26 mouse cellular contexts compared by ENCODE assay signal in genomic region chr10:60741435-60741834, GRCm38 (mm10). TPM values are rescaled to one million over a fixed set of nuclear protein-coding genes. Genes with fewer than 3 reads are reported as not detected.
DNase-seq lines count a peak whose midpoint lies in the region; ATAC-seq and TF ChIP-seq lines count a peak whose summit lies in the region.
"Had no signal": no experiment of that assay in that cellular context is flagged by ENCODE, and none has a peak within 500 bp of the region (broad histone marks: within the 10 kb centered on the region; RNA-seq: fewer than 3 reads in every experiment).

No protein-coding gene starts in this region.

- H3K27ac ChIP-seq in bone marrow macrophage, adult 2 months (ENCODE audit: insufficient read depth, low read depth, low read length): 0 out of 2 replicates have a peak overlapping the region, but pooled peaks have one; percentile 19
- no peak overlapping the region for H3K27ac ChIP-seq in hindbrain, embryonic 16.5 days (ENCODE audit: low read depth, low read length)
- H3K27ac ChIP-seq in forebrain, embryonic 11.5 days (ENCODE audit: low read depth, low read length): no peak overlapping the region
- H3K27ac ChIP-seq: embryonic facial prominence, embryonic 15.5 days; forebrain, embryonic 15.5 days; hindbrain, embryonic 10.5 days; hindbrain, postnatal 0 days; kidney, embryonic 15.5 days; limb, embryonic 15.5 days; liver, embryonic 15.5 days; stomach, embryonic 15.5 days had no signal

- no peak overlapping the region for H3K9ac ChIP-seq in hindbrain, embryonic 16.5 days (ENCODE audit: low read depth, low read length)
- no peak overlapping the region for H3K9ac ChIP-seq in forebrain, embryonic 11.5 days (ENCODE audit: low read length)
- H3K9ac ChIP-seq: embryonic facial prominence, embryonic 15.5 days; forebrain, embryonic 15.5 days; heart, embryonic 12.5 days; kidney, embryonic 15.5 days; limb, embryonic 15.5 days; liver, embryonic 15.5 days; stomach, embryonic 15.5 days had no signal

- no peak for TF ChIP-seq CTCF in bone marrow macrophage, adult 2 months (IDR thresholded peaks at IDR 0.05; ENCODE audit: low read depth, low read length)

- H3K4me3 ChIP-seq in bone marrow macrophage, adult 2 months (ENCODE audit: insufficient read depth, low read length): no peak overlapping the region
- H3K4me3 ChIP-seq in hindbrain, embryonic 16.5 days (ENCODE audit: low read length): no peak overlapping the region
- H3K4me3 ChIP-seq in forebrain, embryonic 11.5 days (ENCODE audit: low read depth, low read length): no peak overlapping the region
- H3K4me3 ChIP-seq: embryonic facial prominence, embryonic 15.5 days; forebrain, embryonic 15.5 days; heart, embryonic 12.5 days; hindbrain, embryonic 10.5 days; kidney, embryonic 15.5 days; limb, embryonic 15.5 days; liver, embryonic 15.5 days; stomach, embryonic 15.5 days had no signal

- H3K4me2 ChIP-seq in hindbrain, embryonic 16.5 days (ENCODE audit: low read length): no peak overlapping the region
- H3K4me2 ChIP-seq in forebrain, embryonic 11.5 days (ENCODE audit: low read depth, low read length, severe bottlenecking): no peak overlapping the region
- H3K4me2 ChIP-seq: embryonic facial prominence, embryonic 15.5 days; forebrain, embryonic 15.5 days; heart, embryonic 12.5 days; kidney, embryonic 15.5 days; limb, embryonic 15.5 days; liver, embryonic 15.5 days; stomach, embryonic 15.5 days had no signal

- peaks cover 62% of the 10 kb centered on the region for H3K4me1 ChIP-seq in bone marrow macrophage, adult 2 months (ENCODE audit: control insufficient read depth, insufficient read depth, low read length)
- no peaks in the 10 kb centered on the region for H3K4me1 ChIP-seq in hindbrain, embryonic 16.5 days (ENCODE audit: control insufficient read depth, insufficient read depth, low read depth, low read length)
- H3K4me1 ChIP-seq in forebrain, embryonic 11.5 days (replicated peaks; ENCODE audit: control insufficient read depth, insufficient read depth, low read length): no peaks in the 10 kb centered on the region
- H3K4me1 ChIP-seq: embryonic facial prominence, embryonic 15.5 days; forebrain, embryonic 15.5 days; limb, embryonic 15.5 days; stomach, embryonic 15.5 days had no signal

- ATAC-seq in hindbrain, embryonic 16.5 days: no peak
- no peak for ATAC-seq in forebrain, embryonic 11.5 days (replicated peaks; ENCODE audit: low FRiP score)
- ATAC-seq: forebrain, embryonic 15.5 days; hindbrain, postnatal 0 days; intestine, postnatal 0 days; midbrain, embryonic 16.5 days; Patski had no signal

- no peaks in the 10 kb centered on the region for H3K36me3 ChIP-seq in hindbrain, embryonic 16.5 days (ENCODE audit: control insufficient read depth, insufficient read depth, low read length)
- no peaks in the 10 kb centered on the region for H3K36me3 ChIP-seq in forebrain, embryonic 11.5 days (ENCODE audit: control insufficient read depth, insufficient read depth, low read length)
- H3K36me3 ChIP-seq: forebrain, embryonic 15.5 days; kidney, embryonic 15.5 days; liver, embryonic 15.5 days had no signal

- no peak for TF ChIP-seq POLR2A in bone marrow macrophage, adult 2 months (IDR thresholded peaks at IDR 0.05; ENCODE audit: borderline replicate concordance, low read depth, low read length)

- peak; percentile 90 for DNase-seq in A20 (ENCODE audit: low read depth, low spot score)
- DNase-seq in B cell, adult 2 months: peak; percentile 29 to 42
- DNase-seq in thymus, postnatal 14 days: peak; percentile 41
- DNase-seq in forebrain, embryonic 11.5 days (ENCODE audit: low spot score): no peak
- no peak for DNase-seq in adrenal gland, adult 8-10 months
- DNase-seq: adrenal gland, adult 2 months; cerebellum, adult 8-10 months; cerebellum, postnatal 36 days; heart, postnatal 10 days; kidney, postnatal 36 days; lung, postnatal 4 days had no signal

- 82% methylated on average over 7 of the region's 7 CpGs for WGBS in hindbrain, embryonic 16.5 days
- WGBS in forebrain, embryonic 11.5 days: 81% methylated on average over 7 of the region's 7 CpGs

- no peaks in the 10 kb centered on the region for H3K27me3 ChIP-seq in hindbrain, embryonic 16.5 days (replicated peaks; ENCODE audit: control insufficient read depth, insufficient read depth, low read length)
- no peaks in the 10 kb centered on the region for H3K27me3 ChIP-seq in forebrain, embryonic 11.5 days (ENCODE audit: control insufficient read depth, insufficient read depth, low read length)
- H3K27me3 ChIP-seq: embryonic facial prominence, embryonic 15.5 days; forebrain, embryonic 15.5 days; heart, embryonic 12.5 days; kidney, embryonic 15.5 days; limb, embryonic 15.5 days; liver, embryonic 15.5 days; Patski; stomach, embryonic 15.5 days had no signal

- H3K9me3 ChIP-seq in hindbrain, embryonic 16.5 days (ENCODE audit: control insufficient read depth, low read length): no peaks in the 10 kb centered on the region
- no peaks in the 10 kb centered on the region for H3K9me3 ChIP-seq in forebrain, embryonic 11.5 days (ENCODE audit: control insufficient read depth, low read length)
- H3K9me3 ChIP-seq: embryonic facial prominence, embryonic 15.5 days; forebrain, embryonic 15.5 days; G1E; heart, embryonic 12.5 days; hindbrain, embryonic 10.5 days; kidney, embryonic 15.5 days; limb, embryonic 15.5 days; liver, embryonic 15.5 days; stomach, embryonic 15.5 days had no signal

RNA-seq across cellular contexts. Expression of gene Slc29a3, which starts 11.2 kb away (rescaled TPM):
- polyA plus RNA-seq in bone marrow macrophage, adult 2 months (2012; ENCODE audit: insufficient read depth, insufficient read length, missing spikeins): 42.7 and 50.8 TPM in 2 replicates
- 10.5 and 11.1 TPM in 2 replicates for polyA plus RNA-seq in hindbrain, embryonic 16.5 days (2015; fragmentation: Nextera tagmentation; extraction: Ambion mirVana)
- polyA plus RNA-seq in forebrain, embryonic 11.5 days (2014; fragmentation: Nextera tagmentation; extraction: Ambion mirVana): 8.0 and 8.9 TPM in 2 replicates
- 10 to 100 TPM; 41.8 to 74.3 (median 57.3) TPM for total RNA-seq in adrenal gland, adult 8-10 months (2022)

RNA-seq across cellular contexts. Expression of gene Cdh23, which starts 45.1 kb away (rescaled TPM):
- polyA plus RNA-seq in bone marrow macrophage, adult 2 months (2012; ENCODE audit: insufficient read depth, insufficient read length, missing spikeins): not detected in 2 replicates
- polyA plus RNA-seq in hindbrain, embryonic 16.5 days (2015; fragmentation: Nextera tagmentation; extraction: Ambion mirVana): 6.1 and 6.2 TPM in 2 replicates
- polyA plus RNA-seq in forebrain, embryonic 11.5 days (2014; fragmentation: Nextera tagmentation; extraction: Ambion mirVana): 0.36 and 0.43 TPM in 2 replicates
- 1 to 10 TPM; 1.4 to 3.1 (median 2.1) TPM for total RNA-seq in adrenal gland, adult 8-10 months (2022)
- polyA plus RNA-seq: G1E had no signal

Comparison
In these comparisons a context has a peak if more than half of its experiments do, and no peak if none do; other contexts are left out.
1. DNase-seq: peak in A20 (single experiment), B cell, adult 2 months (2 of 2) and thymus, postnatal 14 days (single experiment); none in forebrain, embryonic 11.5 days (single experiment) and adrenal gland, adult 8-10 months (single experiment).